Mouse (Mus musculus) liver, postnatal 0 days (tissue): Measurements from ENCODE around the gene Plxna2.

ENCODE experiments used
- CTCF ChIP-seq: sonication (generic); IDR thresholded peaks from 2 replicates; pipeline ENCODE4 v1.5.1; 2016; ENCODE audit warnings: antibody characterized with exemption, low read depth
- EP300 ChIP-seq: IDR thresholded peaks from 2 replicates; pipeline ENCODE4 v1.6.1; 2016; ENCODE audit warnings: antibody characterized with exemption, low read depth, mild to moderate bottlenecking

GRCm38 (mm10) chr1:194828316-194828715 is 210.3 kb downstream of the Plxna2 start:
- TF ChIP-seq EP300 (no peak), CTCF (no peak)
